Mouse (Mus musculus) liver, embryonic 14.5 days (tissue): Measurements from ENCODE around the gene Ypel4. TPM values are rescaled to one million over a fixed set of nuclear protein-coding genes. Genes with fewer than 3 reads are reported as not detected.

ENCODE experiments used
- ATAC-seq: fragments of 200-750 bp; cut with Nextera tagmentation; 2 replicates; pipeline ENCODE4 v1.8.0; 2017; ENCODE audit warnings: moderate number of reproducible peaks, mild to moderate bottlenecking, moderate library complexity; ENCODE audit not compliant: insufficient read depth
- DNase-seq, 3 experiments: peaks; one replicate each; pipeline ENCODE4 v3.0.0-alpha.2; 2012 to 2013; ENCODE audit warnings: low read depth in 3 of 3, low spot score in 3 of 3
- H3K27ac ChIP-seq: fragments of 300-500 bp; sonication (generic); 2 replicates; pipeline ENCODE4 v1.5.1; 2014; ENCODE audit warnings: moderate library complexity, mild to moderate bottlenecking, control low read depth, inconsistent platforms
- H3K27me3 ChIP-seq: fragments of 300-500 bp; sonication (generic); 2 replicates; pipeline ENCODE4 v1.6.1; 2014; ENCODE audit warnings: mild to moderate bottlenecking, low read length, moderate library complexity; ENCODE audit not compliant: control insufficient read depth, insufficient read depth
- H3K36me3 ChIP-seq: fragments of 300-500 bp; sonication (generic); replicated peaks from 2 replicates; pipeline ENCODE4 v1.6.1; 2014; ENCODE audit warnings: low read depth; ENCODE audit not compliant: control insufficient read depth, insufficient read depth
- H3K4me1 ChIP-seq, 2 experiments: fragments of 200-500 bp in 1 of 2; fragments of 300-500 bp in 1 of 2; sonication (generic) in 1 of 2; replicated peaks; 2 replicates each; pipeline ENCODE4 v1.6.1; 2012 to 2014; ENCODE audit warnings: antibody characterized with exemption in 1 of 2, inconsistent platforms in 1 of 2, low read length in 1 of 2; ENCODE audit not compliant: control insufficient read depth in 2 of 2, insufficient read depth in 2 of 2
- H3K4me2 ChIP-seq: fragments of 300-500 bp; sonication (generic); 2 replicates; pipeline ENCODE4 v1.6.1; 2014; ENCODE audit warnings: low read depth, mild to moderate bottlenecking, control low read depth, moderate library complexity
- H3K4me3 ChIP-seq, 2 experiments: fragments of 200-500 bp in 1 of 2; fragments of 300-500 bp in 1 of 2; sonication (generic) in 1 of 2; 2 replicates each; pipeline ENCODE4 v1.5.1; 2012 to 2014; ENCODE audit warnings: low read depth in 2 of 2, low read length in 2 of 2, mild to moderate bottlenecking in 2 of 2, control low read depth in 1 of 2, inconsistent platforms in 1 of 2, moderate library complexity in 1 of 2; ENCODE audit not compliant: insufficient read depth in 1 of 2
- H3K9ac ChIP-seq: fragments of 300-500 bp; sonication (generic); replicated peaks from 2 replicates; pipeline ENCODE4 v1.6.1; 2014; ENCODE audit warnings: mild to moderate bottlenecking, control low read depth, moderate library complexity
- H3K9me3 ChIP-seq: fragments of 300-500 bp; sonication (generic); 2 replicates; pipeline ENCODE4 v1.6.1; 2016; ENCODE audit warnings: low read length, mixed read lengths; ENCODE audit not compliant: control insufficient read depth
- CTCF ChIP-seq: IDR thresholded peaks from 2 replicates; pipeline ENCODE4 v1.5.1; 2016; ENCODE audit warnings: antibody characterized with exemption, low read depth, control low read depth
- EP300 ChIP-seq: IDR thresholded peaks from 2 replicates; pipeline ENCODE4 v1.6.1; 2016; ENCODE audit warnings: antibody characterized with exemption, low read depth
- WGBS: fragments of 180-500 bp; shearing (Covaris S2); extraction: QIAGEN DNeasy Blood & Tissue Kit; methylation state at CpG from one replicate; pipeline ENCODE4 v1.1.7; 2014; ENCODE audit not compliant: insufficient replicate concordance; 5-methylcytosine and 5-hydroxymethylcytosine counted together
- polyA plus RNA-seq, 2 experiments: library from polyadenylated mRNA; depleted of rRNA in 1 of 2; stranded (reverse) in 1 of 2; unstranded in 1 of 2; fragments of >200 nt; fragmentation: Nextera tagmentation in 1 of 2; extraction: Ambion mirVana in 1 of 2; gene quantifications; 2 replicates each; pipeline versions ENCODE4 v1.2.1 to v1.2.3; 2012 to 2014

Ypel4 gene
- polyA plus RNA-seq, 2 experiments: 53.4 to 145 TPM

GRCm38 (mm10) chr2:84704329-84704728 lies 29.5 kb upstream of the Ypel4 start:
- H3K9ac ChIP-seq: no peak overlapping the region
- DNase-seq: no peak
- H3K4me2 ChIP-seq: no peak overlapping the region
- ATAC-seq: no peak
- no peaks in the 10 kb centered on the region for H3K9me3 ChIP-seq
- peaks cover 51% of the 10 kb centered on the region for H3K36me3 ChIP-seq
- no peaks in the 10 kb centered on the region for H3K27me3 ChIP-seq
- H3K27ac ChIP-seq: no peak overlapping the region; the same call in 1 of the 2 replicates
- 78% methylated on average over 5 of the region's 5 CpGs for whole genome bisulfite sequencing
- TF ChIP-seq EP300 (no peak), CTCF (no peak)
- H3K4me1 ChIP-seq: peaks cover 5 to 6% of the 10 kb centered on the region in 2 experiments
- no peak overlapping the region for H3K4me3 ChIP-seq

- TF ChIP-seq CTCF (no peak), EP300 (no peak)
- Histone ChIP-seq H3K27ac (no peak overlapping the region), H3K4me3 (no peak overlapping the region), H3K36me3 (peaks cover 53% of the 10 kb centered on the region), H3K9me3 (no peaks in the 10 kb centered on the region), H3K4me1 (peaks cover 5 to 6% of the 10 kb centered on the region in 2 experiments), H3K9ac (no peak overlapping the region), H3K4me2 (no peak overlapping the region), H3K27me3 (no peaks in the 10 kb centered on the region)
- DNase-seq (no peak), ATAC-seq (no peak)
- WGBS: 67% methylated on average over 1 of the region's 1 CpGs
Measured at GRCm38 (mm10) chr2:84705295-84705694, 28.6 kb upstream of the Ypel4 start.

- 71% methylated on average over 1 of the region's 1 CpGs for WGBS
- DNase-seq: no peak
- TF ChIP-seq EP300 (no peak), CTCF (no peak)
- Histone ChIP-seq H3K27ac (no peak overlapping the region), H3K27me3 (no peaks in the 10 kb centered on the region), H3K4me2 (no peak overlapping the region), H3K36me3 (peaks cover 55% of the 10 kb centered on the region), H3K9me3 (no peaks in the 10 kb centered on the region), H3K9ac (no peak overlapping the region), H3K4me1 (peaks cover 5 to 6% of the 10 kb centered on the region in 2 experiments), H3K4me3 (no peak overlapping the region)
- ATAC-seq: no peak
Measured at GRCm38 (mm10) chr2:84707523-84707922, 26.3 kb upstream of the Ypel4 start.

DNA sequence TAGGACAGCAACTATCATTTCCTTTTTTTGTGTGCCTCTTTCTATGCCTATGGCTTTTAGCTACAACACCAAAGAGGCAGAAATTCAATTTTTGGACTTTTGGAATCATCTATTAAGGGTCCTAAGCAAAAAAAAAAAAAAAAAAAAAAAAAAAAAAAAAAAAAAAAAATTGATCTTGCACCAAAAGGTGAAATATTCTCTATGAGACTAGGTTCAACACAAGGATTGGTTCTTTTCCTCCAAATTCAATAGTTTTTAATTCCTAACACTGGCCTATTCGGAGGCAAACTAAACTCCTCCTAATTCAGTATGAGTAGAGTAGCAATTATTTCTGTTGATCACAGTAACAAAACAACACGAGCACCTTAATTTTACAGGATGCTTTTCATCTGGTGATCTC lies 22.0 kb upstream of the Ypel4 start:
- peak overlapping the region; percentile 28; the same call in 1 of the 2 replicates for H3K4me2 ChIP-seq
- peaks cover 41% of the 10 kb centered on the region for H3K36me3 ChIP-seq
- ATAC-seq (no peak), DNase-seq (no peak)
- peaks cover 7 to 10% of the 10 kb centered on the region in 2 experiments for H3K4me1 ChIP-seq
- no peak for TF ChIP-seq EP300
- TF ChIP-seq CTCF: no peak
- no peak overlapping the region for H3K4me3 ChIP-seq
- no peak overlapping the region for H3K9ac ChIP-seq
- no peaks in the 10 kb centered on the region for H3K27me3 ChIP-seq
- H3K9me3 ChIP-seq: no peaks in the 10 kb centered on the region
- WGBS: 78% methylated on average over 2 of the region's 2 CpGs
- no peak overlapping the region for H3K27ac ChIP-seq

DNA sequence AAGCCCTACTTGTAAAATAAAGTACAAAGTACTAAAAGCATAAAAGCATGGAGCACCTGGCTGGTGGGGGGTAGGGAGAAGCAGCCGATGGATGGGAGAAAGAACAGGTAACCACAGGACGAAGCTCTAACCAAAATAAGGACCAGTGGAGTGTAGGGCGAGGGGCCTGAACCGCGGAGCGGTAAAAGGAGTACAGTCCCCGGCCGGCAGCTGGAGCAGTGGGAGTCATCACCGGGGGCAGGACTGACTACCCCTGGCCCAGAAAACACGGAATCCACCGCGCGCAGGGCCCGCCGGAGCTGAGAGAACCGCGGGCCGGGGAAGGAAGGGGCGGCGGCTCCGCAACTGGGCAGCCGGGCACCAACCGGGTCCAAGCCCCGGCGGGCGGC lies 19.4 kb upstream of the Ypel4 start:
- Histone ChIP-seq H3K4me1 (peaks cover 13 to 20% of the 10 kb centered on the region in 2 experiments), H3K9ac (peak overlapping the region; percentile 92), H3K4me3 (peak overlapping the region; percentile 77 to 99), H3K27me3 (no peaks in the 10 kb centered on the region), H3K9me3 (no peaks in the 10 kb centered on the region), H3K36me3 (peaks cover 19% of the 10 kb centered on the region), H3K27ac (peak overlapping the region; percentile 98), H3K4me2 (peak overlapping the region; percentile 87)
- no peak for TF ChIP-seq CTCF
- TF ChIP-seq EP300: no peak
- DNase-seq (no peak), ATAC-seq (no peak)
- 0% methylated on average over 25 of the region's 26 CpGs for WGBS
